Mouse (Mus musculus) bone marrow macrophage, adult 2 months (primary cell): ENCODE measurements around the gene Marc2. TPM values are rescaled to one million over a fixed set of nuclear protein-coding genes. Genes with fewer than 3 reads are reported as not detected.

ENCODE experiments used
- H3K27ac ChIP-seq: 2 replicates; pipeline ENCODE4 v1.5.1; 2012; ENCODE audit warnings: low read depth, low read length; ENCODE audit not compliant: insufficient read depth
- H3K4me1 ChIP-seq: 2 replicates; pipeline ENCODE4 v1.6.1; 2012; ENCODE audit warnings: low read length; ENCODE audit not compliant: control insufficient read depth, insufficient read depth
- H3K4me3 ChIP-seq: 2 replicates; pipeline ENCODE4 v1.5.1; 2012; ENCODE audit warnings: mild to moderate bottlenecking, low read length, moderate library complexity; ENCODE audit not compliant: insufficient read depth
- CTCF ChIP-seq: IDR thresholded peaks from 2 replicates; pipeline ENCODE4 v1.5.1; 2012; ENCODE audit warnings: low read depth, mild to moderate bottlenecking, low read length, moderate library complexity
- POLR2A ChIP-seq: IDR thresholded peaks from 2 replicates; pipeline ENCODE4 v1.6.1; 2012; ENCODE audit warnings: mild to moderate bottlenecking, low read depth, low read length, borderline replicate concordance
- polyA plus RNA-seq: library from polyadenylated mRNA; stranded (reverse); fragments of >200 nt; gene quantifications from 2 replicates; pipeline ENCODE4 v1.2.4, GENCODE M21; 2012; ENCODE audit not compliant: missing spikeins, insufficient read depth, insufficient read length

Marc2 gene
- polyA plus RNA-seq, 1 experiment, result 143 TPM

GRCm38 (mm10) chr1:184810780-184811575 lies 35.3 kb downstream of the Marc2 start, which contains the start of gene Marc1:
Gene Marc1 (minus strand): TSS chr1:184811313.
- Histone ChIP-seq H3K27ac (no peak within 1 kb of the TSS), H3K4me1 (peaks cover 16% of the 10 kb centered on the region), H3K4me3 (no peak within 1 kb of the TSS)
- TF ChIP-seq POLR2A (no peak), CTCF (no peak)

DNA sequence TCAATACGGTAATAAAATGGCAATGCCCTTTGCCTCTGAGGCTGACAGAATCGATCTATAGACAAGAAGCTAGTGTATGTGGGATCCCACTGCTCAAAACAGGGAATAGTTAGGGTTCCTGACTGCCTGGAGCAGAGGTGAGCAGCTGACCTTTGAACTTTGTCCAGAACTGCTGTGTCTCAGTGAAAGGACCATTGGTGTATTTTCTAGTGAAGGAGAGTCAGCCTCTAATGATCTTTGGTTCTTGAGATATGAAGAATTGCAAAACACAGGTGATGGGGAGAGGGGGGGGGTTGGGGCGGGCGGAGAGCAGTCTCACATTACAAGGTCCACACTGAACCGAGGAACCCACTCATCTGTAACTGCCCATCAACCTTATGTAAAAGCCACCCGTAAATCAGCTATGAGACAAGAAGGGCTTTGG lies 36.7 kb downstream of the Marc2 start:
- Histone ChIP-seq H3K27ac (no peak overlapping the region), H3K4me3 (no peak overlapping the region), H3K4me1 (peaks cover 16% of the 10 kb centered on the region)
- no peak for TF ChIP-seq POLR2A
- TF ChIP-seq CTCF, result no peak

DNA sequence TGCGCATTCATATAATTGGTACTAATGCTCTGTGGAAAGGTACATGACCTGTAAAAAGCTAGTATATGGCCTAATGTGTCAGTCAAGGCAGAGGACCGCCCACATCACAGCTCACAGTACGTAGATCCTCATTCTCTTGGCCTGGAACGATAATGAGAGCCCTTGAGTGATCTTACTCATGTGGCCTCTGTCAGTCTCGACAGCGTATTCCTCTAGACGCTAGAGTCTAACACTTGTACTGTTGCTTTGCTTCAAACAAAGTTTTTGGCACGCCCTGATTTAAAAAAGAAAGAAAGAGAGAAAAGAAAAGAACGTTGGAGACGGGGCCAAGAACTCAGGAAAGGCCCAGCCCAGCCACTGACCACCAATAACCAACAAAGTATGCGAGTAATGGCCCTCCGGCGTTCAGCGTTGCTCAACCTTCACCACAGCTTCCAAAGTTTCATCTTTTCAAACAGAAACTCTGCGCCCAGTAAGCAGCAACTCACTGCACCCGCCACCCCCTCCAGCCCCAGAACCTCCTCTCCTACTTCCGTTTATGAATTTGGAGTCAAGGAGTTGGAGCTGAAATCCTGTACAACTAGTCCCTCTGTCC lies 37.7 kb downstream of the Marc2 start:
- Histone ChIP-seq H3K4me3 (no peak overlapping the region), H3K4me1 (peaks cover 16% of the 10 kb centered on the region), H3K27ac (no peak overlapping the region)
- TF ChIP-seq CTCF, result no peak
- TF ChIP-seq POLR2A, result no peak

GRCm38 (mm10) chr1:184807627-184808417 lies 38.4 kb downstream of the Marc2 start:
- peak overlapping the region; percentile 53 for H3K27ac ChIP-seq
- H3K4me1 ChIP-seq, result peaks cover 16% of the 10 kb centered on the region
- H3K4me3 ChIP-seq, result peak overlapping the region; percentile 18; the same call in 1 of the 2 replicates
- TF ChIP-seq CTCF (no peak), POLR2A (no peak)

- Histone ChIP-seq H3K4me1 (peaks cover 16% of the 10 kb centered on the region), H3K4me3 (no peak overlapping the region), H3K27ac (no peak overlapping the region)
- TF ChIP-seq POLR2A, result no peak
Measured at GRCm38 (mm10) chr1:184807123-184807522, 39.1 kb downstream of the Marc2 start.

DNA sequence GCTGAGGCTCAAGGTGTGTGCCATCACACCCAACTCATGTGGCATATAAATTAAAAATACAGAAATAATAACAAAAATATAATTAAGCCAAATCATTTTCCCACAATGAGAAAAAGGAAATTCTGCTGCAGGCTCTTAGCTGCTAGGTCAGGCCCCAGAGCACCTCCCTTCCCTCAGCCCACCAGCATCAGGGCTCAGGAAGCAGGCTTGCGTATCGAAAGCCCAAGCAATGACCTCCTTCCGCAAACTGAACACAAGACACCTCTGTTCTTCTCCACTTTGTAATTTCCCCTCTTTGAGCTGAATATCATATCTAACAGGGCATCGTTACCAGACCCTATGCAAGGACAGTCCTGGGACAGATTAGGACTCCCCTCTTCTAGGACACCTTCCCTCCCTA lies 40.5 kb downstream of the Marc2 start:
- H3K4me1 ChIP-seq, result peaks cover 16% of the 10 kb centered on the region
- no peak overlapping the region for H3K27ac ChIP-seq
- H3K4me3 ChIP-seq, result no peak overlapping the region
- TF ChIP-seq POLR2A, result no peak
- TF ChIP-seq CTCF, result no peak

DNA sequence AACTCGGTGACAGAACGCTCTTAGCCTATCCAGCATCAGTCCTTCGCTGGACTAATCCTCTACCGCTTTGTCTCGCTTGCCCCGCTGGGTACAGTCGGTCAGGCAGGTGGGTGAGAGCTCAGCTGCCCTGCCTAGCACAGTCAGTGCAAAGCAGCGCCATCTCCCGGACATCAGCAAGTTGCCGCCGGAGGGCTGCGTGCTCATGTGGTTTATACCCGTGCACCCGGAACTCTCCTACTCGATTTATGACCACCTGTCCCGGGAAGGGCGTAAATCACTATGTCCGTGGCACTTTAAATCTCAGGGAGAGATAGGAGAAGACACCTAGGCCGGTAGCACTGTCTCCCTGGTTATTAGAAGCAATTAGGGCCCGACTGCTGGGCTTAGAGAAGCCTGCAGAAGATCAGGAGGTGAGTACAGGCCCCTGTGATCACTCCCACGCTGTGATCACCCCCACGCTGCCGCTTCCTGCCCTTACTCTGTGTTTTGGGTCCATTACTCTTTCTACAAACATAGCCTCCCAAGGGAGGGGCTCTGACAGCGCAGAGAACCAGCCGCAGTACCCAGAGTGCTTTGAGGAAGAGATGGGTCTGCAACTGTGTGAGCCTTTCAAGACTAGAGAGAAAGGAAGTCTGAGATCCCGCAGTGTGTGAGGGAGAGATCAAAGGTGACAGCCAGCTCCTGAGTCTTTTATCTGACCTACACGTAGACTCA lies 52.9 kb downstream of the Marc2 start:
- Histone ChIP-seq H3K4me3 (no peak overlapping the region), H3K27ac (no peak overlapping the region), H3K4me1 (peaks cover 6% of the 10 kb centered on the region)
- TF ChIP-seq CTCF (no peak; the same call in 1 of the 2 replicates), POLR2A (no peak)

GRCm38 (mm10) chr1:184791109-184791508 lies 55.1 kb downstream of the Marc2 start:
- Histone ChIP-seq H3K4me1 (peaks cover 6% of the 10 kb centered on the region), H3K27ac (no peak overlapping the region), H3K4me3 (no peak overlapping the region)
- TF ChIP-seq CTCF (no peak), POLR2A (no peak)

- TF ChIP-seq POLR2A, result no peak
- TF ChIP-seq CTCF, result peak; percentile 34; the same call in 1 of the 2 replicates
- H3K4me3 ChIP-seq, result no peak overlapping the region
- no peak overlapping the region for H3K27ac ChIP-seq
- H3K4me1 ChIP-seq, result peaks cover 6% of the 10 kb centered on the region
Measured at GRCm38 (mm10) chr1:184786376-184787151, 59.7 kb downstream of the Marc2 start.
